Mouse (Mus musculus): ENCODE measurements around the gene Coro1c.

The Coro1c gene

DNA sequence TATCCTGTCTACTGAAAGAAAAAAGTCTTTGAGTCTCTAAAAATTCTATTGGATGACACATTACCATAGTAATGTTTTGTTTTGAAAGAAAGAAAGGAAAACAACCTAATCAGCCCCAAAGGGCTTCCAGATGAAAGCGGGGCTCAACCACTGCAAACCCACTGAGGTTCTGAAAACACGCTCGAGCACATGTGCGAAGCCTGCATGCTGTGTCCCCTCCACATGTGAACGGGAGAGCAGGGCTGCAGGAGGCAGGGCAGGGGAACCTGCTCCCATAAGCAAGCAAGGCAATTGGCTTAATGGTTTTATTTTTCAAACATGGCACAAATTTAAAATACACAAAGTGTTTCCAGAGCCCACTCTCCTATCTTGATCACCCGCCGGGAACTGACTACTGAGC lies 51.9 kb downstream of the Coro1c start:
- no peak for DNase-seq (ENCODE audit: low spot score in 2 of 2)

DNA sequence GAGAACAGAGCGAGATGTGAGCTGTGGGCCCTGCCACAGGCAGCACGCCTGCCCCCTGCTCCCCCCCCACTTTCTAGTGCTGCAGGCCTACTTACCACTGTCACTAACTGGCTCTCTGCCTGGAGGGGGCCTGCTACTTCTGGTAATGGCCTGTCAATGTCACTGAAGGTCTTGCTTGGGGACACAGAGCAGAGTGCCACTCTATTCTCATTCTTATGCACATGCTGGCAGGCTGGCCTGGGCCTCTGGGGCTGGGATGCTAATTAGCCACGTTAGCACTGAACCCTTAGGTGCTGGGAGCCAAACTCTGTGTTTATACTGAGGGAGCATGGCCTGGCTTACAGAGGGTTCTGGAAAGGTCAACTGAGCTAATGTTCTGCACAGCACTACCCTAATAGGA lies 52.9 kb downstream of the Coro1c start:
- DNase-seq (ENCODE audit: low spot score in 2 of 2): no peak

DNA sequence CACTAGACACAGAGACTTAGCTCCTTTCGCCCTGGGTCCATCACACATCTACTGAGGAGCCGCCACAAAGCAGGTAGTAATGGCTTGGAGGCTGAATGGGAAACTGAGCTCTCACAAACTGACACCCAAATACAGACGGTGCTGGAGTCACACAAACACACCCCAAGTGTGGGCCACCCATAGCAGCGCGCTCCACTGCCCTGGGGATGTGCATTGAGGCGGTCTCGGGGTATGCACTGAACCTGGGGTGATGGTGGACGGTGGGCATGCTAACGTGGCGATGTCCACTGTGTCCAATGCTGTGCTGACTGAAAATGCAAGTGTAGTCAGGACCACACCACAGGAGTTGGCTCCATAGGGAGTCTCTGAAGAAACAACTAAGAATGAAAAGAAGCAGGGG lies 53.4 kb downstream of the Coro1c start:
- no peak for DNase-seq (ENCODE audit: low spot score in 2 of 2)

DNA sequence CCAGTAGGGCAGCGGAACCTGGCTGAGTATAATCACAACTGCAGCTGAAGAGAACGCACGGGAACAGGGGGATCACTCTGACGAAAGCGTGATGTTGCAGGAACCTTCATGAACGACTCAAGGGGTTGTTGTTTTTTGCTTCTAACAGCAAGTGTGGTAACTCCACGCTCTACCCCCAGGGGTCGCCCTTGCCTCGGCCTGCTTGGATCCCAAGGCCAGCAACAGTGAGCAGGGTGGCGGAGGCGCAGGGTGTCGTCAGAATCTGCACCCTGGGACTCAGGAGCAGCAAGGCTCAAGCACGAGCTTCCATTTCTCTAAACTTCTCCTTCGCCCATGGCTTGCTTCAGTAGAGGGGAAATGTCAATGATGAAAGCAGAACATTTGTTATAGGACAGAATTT lies 54.1 kb downstream of the Coro1c start:
- DNase-seq (ENCODE audit: low spot score in 2 of 2): peak in 1 of 2 experiments; percentile 84

DNA sequence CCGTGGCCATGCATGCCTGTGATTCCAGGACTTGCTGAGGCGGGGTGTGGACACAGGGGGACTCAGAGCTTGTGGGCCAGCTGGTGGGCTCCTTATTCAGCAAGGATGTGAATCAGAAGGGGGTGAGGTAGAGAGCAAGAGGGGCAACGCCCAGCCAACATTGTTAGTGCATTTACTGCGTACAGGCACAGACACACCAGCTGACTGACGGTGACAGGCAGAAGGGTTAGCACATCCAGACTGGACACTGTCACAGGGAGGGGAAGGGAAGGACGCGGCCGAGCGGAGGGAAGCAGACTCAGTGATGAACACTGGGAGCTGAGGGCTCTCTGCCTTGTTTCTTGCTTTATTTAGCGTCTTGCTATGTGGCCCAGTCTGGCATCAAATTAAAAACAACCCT lies 55.0 kb downstream of the Coro1c start:
- DNase-seq (ENCODE audit: low spot score in 2 of 2): no peak

DNA sequence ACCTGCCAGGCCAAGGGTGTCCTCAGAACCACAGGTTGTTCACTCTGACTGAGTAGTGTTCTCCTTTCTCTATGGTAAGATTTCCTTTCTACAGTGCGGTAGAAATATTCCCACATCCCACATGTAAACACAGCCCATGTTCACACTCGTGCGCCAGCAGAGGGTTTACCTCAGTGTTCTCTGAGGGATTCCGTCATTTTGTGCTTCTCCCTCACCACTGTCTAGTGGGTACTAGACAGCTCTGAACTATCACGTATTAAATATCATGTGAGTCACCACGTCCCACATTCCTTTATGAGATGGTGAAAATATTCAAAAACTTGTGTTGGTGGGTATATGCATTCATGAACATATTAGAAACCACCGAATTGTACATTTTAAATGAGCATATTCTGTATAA lies 56.1 kb downstream of the Coro1c start:
- DNase-seq (ENCODE audit: low spot score in 2 of 2): no peak

DNA sequence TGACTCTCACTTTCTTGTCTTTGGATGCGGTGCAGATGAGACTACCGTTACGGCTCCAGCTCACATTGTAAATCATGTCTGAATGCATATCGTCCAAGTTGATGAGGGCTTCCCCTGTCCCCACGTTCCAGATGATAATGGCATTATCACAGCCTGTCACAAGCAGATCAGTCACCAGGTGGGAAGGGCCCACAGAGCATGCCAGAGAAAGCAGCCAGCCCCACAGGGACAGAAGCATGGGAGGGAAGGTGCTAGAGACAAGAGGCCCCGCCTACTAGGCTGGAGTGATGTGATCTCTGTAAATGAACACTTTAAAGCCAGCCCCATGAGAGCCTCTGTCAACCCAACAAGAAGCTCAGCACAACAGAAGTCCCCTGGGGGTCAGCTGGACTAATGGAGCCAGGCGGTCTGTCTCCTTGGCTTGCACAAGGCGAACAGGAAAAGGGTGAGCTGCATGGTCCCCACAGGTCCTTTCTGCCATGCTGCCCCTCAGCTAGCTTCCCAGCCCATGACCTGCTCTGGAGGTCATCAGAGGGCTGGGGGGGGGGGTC lies 57.8 kb downstream of the Coro1c start:
- DNase-seq (ENCODE audit: low spot score in 2 of 2): no peak

DNA sequence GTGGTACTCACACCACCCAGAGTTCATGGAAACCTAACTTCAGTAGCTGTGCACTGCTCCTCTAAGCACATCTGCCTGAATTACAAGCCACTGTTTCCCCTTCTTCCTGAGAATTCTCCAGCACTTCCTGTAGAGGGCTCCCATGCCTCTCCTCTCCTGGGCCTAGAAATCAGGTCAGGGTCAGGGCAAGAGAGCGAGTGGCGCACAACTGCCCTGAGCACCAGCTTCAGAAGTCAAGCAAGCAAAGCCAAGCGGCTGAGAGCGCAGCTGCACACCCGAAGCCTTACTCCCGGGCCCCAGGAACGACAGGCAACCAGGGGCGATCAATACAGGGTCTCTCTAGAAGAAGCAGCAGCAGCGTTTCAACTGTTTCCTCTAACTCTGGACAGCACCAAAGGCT lies 60.9 kb downstream of the Coro1c start:
- DNase-seq (ENCODE audit: low spot score in 2 of 2): no peak

DNA sequence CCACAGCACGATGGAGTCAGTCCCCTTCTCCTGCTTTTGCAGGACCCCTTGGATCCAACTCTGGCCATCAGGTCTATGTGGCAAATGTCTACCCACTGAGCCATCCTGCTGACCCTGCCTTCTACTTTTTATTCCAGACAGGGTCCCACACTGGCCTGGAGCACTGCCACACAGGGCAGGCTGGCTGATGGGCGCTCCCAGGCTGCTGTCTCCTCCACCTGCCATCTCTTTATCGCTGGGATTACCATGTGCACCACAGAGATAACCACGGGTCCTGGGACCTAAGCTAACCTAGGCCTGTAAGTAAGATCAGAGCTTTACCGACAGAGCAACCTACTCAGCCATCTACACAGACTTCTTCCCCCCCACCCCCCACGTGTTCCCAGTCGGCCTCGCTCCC lies 61.9 kb downstream of the Coro1c start:
- DNase-seq (ENCODE audit: low spot score in 2 of 2): no peak

DNA sequence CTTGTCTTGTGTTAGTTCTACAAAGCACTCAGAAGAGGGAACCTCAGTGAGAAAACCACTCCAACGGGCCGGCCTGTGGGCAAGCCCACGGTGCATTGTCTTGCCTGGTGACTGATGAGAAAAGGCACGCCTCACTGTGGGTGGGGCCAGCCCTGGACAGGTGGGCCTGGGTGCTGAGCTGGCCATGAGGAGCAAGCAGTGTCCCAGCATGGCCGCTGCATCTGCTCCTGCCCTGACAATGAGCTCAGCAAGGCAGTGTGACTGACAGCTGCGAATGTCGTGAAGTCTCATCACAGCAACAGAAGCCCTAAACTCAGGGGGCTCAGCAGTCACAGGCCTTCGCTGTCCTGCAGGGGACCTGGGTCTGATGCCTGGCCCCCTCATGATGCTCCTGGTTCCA lies 62.9 kb downstream of the Coro1c start:
- no peak for DNase-seq (ENCODE audit: low spot score in 2 of 2)

DNA sequence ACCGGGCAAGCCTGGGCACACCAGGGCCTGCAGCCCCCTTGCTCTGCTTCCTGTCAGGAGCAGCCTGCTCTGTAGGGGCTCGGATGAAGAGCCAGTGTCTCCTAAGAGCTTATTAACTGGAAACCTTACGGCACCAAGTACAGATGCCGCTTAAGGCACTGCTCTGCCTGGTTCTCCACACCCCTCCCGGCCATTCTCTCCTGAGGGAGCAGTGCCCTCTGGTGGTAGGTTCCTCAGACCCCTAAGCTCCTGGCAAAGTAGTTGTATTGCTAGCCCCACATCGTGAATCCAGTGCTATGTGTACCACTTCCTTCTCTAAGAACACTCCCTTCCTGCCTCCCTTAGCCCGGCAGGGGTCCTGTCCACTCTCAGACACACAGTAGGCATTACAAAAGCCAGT lies 63.8 kb downstream of the Coro1c start:
- DNase-seq (ENCODE audit: low spot score in 2 of 2): peak in 1 of 2 experiments; percentile 75

DNA sequence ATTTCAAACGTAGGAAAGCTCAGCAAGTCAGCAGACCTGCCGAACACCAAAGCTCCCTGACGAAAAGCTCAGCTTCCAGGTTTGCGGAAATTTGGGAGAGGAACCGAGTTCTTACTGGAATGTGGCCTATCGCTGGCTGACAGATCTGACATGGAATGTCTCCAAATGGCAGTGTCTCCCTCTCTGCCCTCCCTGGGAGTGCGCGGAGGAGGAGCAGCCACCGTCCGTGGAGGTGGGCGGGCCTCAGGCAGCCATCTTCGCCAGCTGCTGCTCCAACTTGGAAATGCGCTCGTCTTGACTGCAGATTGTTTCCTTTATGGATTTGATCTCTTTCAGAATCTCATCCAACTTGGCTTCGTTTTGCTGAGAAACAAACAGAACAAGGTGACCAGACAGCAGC lies 64.5 kb downstream of the Coro1c start:
- no peak for DNase-seq (ENCODE audit: low spot score in 2 of 2)

DNA sequence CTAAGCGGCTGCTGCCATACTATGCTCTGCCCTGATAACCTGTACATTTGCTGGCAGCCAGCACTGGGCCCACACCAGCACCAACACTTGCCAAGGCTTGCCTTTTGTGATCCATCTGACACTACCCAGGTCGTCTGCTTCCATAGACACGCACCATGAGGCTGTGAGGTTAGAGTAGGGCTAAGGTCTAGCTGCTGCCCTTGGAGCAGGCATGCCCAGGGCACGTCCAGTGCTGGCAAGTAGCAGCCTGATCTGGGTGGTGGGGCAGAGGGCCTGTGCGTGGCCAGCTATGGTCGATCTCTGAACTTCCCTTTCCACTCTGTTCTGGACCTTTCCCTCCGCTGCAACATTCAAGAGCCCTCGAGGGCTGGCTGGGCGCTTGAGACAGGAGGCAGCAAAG lies 65.7 kb downstream of the Coro1c start:
- DNase-seq (ENCODE audit: low spot score in 2 of 2): peak in 1 of 2 experiments; percentile 46

DNA sequence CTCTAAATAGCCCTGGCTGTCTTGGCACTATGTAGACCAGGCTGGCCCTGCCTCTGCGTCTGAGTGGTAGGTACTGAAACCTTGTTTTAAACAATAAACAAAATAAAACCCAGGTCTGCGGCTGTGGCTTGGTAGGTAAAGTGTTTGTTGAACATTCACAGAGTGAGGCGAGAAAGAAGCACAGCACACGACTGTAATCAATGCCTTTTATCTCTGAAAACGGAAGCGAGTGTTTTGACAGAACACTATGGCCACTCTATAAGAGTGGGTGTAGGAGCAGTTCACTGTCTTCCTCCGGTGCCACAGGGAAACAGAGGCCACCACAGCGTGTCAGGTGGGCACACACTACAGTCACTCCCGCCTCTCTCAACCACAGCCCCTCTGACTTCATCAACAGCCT lies 66.3 kb downstream of the Coro1c start:
- no peak for DNase-seq (ENCODE audit: low spot score in 2 of 2)

DNA sequence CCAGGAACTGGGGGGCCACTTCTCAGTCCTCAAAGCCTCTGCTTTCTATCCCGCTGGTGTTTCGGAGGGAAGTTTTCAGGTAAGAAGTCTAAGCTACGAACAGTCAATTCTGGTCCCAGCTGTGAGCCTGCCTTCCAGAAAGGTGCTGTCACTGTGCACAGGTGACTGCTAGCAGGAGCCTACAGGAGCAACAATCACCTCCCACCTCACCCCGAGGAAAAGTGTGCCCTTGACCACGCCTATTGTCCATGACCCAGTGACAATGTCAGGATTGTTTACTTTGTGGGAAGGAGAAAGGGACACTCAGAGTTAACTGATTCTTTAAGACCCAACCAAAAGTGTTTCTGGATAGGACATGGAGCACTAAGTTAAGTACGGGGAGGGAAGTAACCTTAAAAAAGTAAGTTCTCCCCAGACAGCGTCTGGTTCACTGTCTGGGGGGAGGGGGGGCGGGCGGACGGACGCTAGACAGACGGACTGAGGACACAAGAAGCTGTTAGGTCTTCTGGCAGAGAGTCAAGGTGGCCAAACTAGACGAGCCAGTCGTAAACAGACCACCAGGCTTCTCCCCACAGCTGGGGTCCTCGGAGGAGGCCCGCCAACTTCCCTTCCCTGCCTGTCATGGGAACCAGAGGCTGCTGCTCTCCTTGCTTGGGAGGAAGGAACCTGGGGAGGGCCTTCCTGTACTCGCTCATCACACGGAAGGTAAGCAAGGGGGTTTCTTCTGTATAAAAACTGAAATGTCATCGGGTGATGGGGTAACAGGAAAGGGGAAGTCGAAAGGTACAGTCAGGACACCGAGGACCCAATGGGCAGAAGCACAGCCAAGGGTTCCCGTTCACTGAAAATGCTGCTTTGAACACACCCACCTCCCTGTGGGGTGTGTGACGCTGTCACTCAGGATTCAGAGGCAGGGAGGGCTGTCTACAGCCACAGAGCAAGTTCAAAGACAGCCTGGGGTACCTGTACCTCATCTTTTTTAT lies 67.0 kb downstream of the Coro1c start:
- no peak for DNase-seq (ENCODE audit: low spot score in 2 of 2)

DNA sequence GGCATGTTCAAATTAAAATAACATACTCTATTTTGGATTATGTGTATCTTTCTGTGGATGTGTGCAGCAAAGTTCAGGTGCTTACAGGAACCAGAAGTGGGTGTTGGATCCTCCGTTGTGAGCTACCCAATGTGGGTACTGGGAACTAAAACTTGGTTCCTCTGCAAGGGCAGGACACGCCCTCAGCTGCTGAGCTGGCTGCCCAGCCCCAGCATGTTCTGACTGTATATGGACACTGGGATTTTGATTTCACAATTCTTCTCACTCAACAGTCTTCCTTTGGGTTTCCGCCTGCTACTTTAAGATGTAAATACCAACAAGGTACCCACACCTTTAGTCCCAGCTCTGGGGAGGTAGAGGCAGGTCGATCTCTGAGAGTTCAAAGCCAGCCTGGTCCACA lies 68.1 kb downstream of the Coro1c start:
- DNase-seq (ENCODE audit: low spot score in 2 of 2): no peak

DNA sequence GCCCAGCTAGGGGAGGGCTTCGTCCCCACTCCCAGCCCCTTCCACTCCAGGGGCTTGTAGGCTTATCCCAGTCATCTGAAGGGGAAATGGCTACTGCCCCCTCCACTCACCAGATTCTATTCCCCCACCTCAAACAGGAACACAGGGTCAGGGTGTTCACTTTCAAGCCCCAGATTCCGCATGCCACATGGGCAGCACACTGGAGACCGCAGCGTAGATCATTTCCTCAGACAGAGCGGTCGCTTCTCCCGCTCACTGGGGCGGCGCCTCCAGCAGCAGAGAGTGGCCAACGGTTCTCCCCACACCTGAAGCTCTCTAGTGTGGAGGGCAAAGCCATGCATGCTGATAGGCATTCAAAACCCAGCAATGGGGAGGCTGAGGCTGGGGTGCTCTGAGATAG lies 71.6 kb downstream of the Coro1c start:
- no peak for DNase-seq (ENCODE audit: low spot score in 2 of 2)

DNA sequence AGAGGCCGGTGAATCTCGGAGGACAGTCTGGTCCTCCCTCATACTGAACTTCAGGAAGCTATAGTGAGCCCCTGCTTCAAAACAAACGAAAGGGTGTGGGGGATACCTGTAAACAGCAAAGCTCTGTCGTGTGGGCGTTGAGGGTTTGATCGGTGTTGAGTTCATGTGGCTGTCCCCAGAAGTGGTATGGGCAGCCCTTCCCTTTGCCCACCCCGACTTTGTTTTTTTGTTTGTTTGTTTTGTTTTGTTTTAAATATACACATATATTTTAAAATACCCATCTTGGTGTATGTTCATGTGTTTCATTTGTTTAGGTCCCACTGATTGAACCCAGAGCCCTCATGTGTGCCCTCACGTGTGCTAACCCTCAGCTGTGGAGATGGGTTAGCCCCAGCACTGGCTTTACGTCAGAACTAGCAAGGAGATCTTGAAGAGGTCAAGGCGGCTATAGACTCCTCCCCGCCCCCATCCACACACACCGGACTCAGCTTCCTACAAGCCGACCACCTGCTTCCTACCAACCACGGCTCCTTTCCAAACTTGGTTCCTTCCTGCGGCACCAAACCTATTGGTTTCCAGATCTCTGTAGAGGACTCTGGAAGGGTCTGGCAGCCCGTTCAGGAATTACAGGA lies 75.1 kb downstream of the Coro1c start:
- DNase-seq (ENCODE audit: low spot score in 2 of 2): no peak

DNA sequence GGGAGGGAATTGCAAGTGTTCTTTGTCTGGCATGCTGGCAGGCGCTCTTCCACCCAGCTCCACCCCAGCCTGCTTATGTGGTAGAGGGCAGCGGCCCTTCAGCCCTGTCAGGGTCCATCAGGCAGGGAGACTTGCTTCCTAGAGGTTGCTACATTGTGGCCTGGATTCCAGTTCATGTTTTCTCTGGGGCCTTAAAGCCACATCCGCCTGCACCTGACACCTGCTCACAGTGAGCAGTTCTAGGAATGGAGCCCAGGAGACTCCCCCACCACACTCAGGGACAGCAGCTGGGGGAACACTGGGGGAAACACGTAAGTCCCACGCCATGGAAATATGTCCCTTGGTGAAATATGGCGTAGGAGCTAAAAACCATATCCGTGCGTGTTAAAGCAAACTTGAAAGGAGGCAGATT lies 76.1 kb downstream of the Coro1c start, which contains the start of gene Selplg:
Gene Selplg, minus strand, starts transcription at position 155 of the 412 bp plus-strand sequence.
- DNase-seq (ENCODE audit: low spot score in 2 of 2): no peak

DNA sequence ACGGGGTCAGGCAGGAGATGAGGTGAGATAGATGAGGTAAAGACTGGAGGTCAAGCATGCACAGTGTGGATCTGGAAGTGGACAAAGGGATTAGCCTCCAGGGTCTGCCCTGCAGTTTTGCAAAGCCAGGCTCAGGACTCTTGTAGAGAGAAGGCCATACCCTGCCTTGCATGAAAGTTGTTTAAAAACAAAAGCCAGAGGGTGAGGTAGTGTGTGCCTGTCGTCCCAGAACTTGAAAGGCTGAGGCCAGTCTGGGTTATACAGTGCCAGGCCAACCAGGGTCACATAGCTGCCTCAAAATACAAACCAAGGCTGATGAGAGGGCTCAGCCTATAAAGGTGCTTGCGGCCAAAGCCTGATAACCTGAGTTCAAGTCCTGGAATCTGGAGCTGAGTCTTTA lies 76.8 kb downstream of the Coro1c start:
- no peak for DNase-seq (ENCODE audit: low spot score in 2 of 2)

DNA sequence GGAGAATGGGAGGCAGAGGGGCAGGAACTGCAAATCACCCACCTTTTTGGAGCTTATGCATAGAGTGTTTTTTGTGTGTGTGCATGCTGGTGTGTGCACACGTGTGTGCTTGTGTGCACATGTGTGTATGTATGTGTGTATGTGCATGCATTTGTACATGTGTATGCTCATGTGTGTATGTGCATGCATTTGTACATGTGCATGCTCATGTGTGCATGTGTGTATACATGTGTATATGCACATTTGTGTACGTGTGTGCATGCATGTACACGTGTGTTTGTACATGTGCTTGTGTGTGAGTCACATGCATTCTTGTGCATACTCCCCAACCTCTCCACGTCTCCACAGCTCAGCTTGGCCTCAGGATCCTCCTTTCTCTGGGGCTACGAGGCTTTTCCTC lies 77.8 kb downstream of the Coro1c start:
- DNase-seq (ENCODE audit: low spot score in 2 of 2): no peak

DNA sequence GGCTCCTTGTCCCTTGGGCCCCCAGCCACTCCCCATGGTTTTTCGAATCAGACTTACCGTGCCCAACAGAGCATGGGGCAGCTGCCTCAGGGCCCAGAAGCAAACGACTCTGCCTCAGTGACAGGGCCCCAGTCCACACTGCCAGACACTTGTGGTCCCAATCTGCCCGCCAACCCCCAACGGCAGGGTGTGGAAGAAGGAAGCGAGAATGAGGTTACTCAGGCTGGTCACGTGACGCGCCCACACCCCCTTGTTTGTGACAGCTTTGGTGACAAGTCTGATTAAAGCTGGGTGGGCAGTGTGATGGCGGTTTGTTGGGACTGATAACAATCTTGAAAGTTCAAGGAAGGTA lies 78.3 kb downstream of the Coro1c start:
- no peak for DNase-seq (ENCODE audit: low spot score in 2 of 2)

Measured in left cerebral cortex, adult 9 months (tissue).